Mouse (Mus musculus): ENCODE data around the gene Gcn1l1. TPM values are rescaled to one million over a fixed set of nuclear protein-coding genes. Genes with fewer than 3 reads are reported as not detected.
A peak's percentile ranks its signal among the peaks of the same experiment; 100 is the strongest.

Gene Gcn1l1
- polyA plus RNA-seq, 1 experiment from 2014 or later, result 29.3 TPM

DNA sequence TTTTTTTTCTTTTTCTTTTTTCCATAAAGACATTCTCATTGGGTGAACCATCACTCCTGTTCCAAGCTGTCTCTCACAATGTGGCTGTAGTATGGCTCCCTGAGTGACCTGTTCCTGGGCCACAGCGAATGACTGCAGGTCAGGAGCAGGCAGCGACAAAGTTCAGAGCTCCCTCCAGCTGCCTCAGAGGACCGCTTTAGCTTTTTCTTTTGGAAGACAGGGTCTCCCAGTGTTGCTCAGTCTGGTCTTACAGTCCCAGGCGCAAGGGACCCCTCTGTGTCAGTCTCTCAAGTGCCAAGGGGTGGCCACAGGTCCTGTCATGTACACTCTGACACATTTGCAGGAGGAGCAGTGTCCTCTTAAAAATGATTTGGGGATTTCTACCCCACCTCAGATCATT lies 42.5 kb upstream of the Gcn1l1 start:
- no peaks in the 10 kb centered on the region for H3K36me3 ChIP-seq (replicated peaks; ENCODE audit: control insufficient read depth, insufficient read depth, low read depth, low read length)
- DNase-seq (ENCODE audit: low spot score) (no peak), ATAC-seq (replicated peaks; ENCODE audit: insufficient number of reproducible peaks, low FRiP score, low TSS enrichment, low read depth) (no peak)
- H3K4me1 ChIP-seq (ENCODE audit: control insufficient read depth, insufficient read depth, low read length), result peaks cover 20% of the 10 kb centered on the region
- 47% methylated on average over 4 of the region's 4 CpGs for WGBS
- no peaks in the 10 kb centered on the region for H3K27me3 ChIP-seq (ENCODE audit: control insufficient read depth, insufficient read depth, low read length)
- peak overlapping the region; percentile 75 for H3K27ac ChIP-seq (replicated peaks; ENCODE audit: low read depth, low read length)
- no peak overlapping the region for H3K4me3 ChIP-seq (ENCODE audit: low read depth, low read length)
- H3K9me3 ChIP-seq (replicated peaks; ENCODE audit: control insufficient read depth, low read length), result no peaks in the 10 kb centered on the region
- H3K9ac ChIP-seq (replicated peaks; ENCODE audit: low read length), result no peak overlapping the region
- H3K4me2 ChIP-seq (ENCODE audit: low read depth, low read length), result no peak overlapping the region

- ATAC-seq (replicated peaks; ENCODE audit: insufficient number of reproducible peaks, low FRiP score, low TSS enrichment, low read depth), result no peak
- WGBS, result 68% methylated on average over 15 of the region's 15 CpGs
- no peak for DNase-seq (ENCODE audit: low spot score)
- Histone ChIP-seq H3K9me3 (replicated peaks; ENCODE audit: control insufficient read depth, low read length) (no peaks in the 10 kb centered on the region), H3K4me3 (ENCODE audit: low read depth, low read length) (no peak overlapping the region), H3K27me3 (ENCODE audit: control insufficient read depth, insufficient read depth, low read length) (no peaks in the 10 kb centered on the region), H3K9ac (replicated peaks; ENCODE audit: low read length) (no peak overlapping the region), H3K4me1 (ENCODE audit: control insufficient read depth, insufficient read depth, low read length) (peaks cover 20% of the 10 kb centered on the region), H3K36me3 (replicated peaks; ENCODE audit: control insufficient read depth, insufficient read depth, low read depth, low read length) (no peaks in the 10 kb centered on the region), H3K27ac (replicated peaks; ENCODE audit: low read depth, low read length) (peak overlapping the region; percentile 75), H3K4me2 (ENCODE audit: low read depth, low read length) (no peak overlapping the region)
These were observed 42.0 kb upstream of the Gcn1l1 start for GRCm38 (mm10) chr5:115522981-115523499.

DNA sequence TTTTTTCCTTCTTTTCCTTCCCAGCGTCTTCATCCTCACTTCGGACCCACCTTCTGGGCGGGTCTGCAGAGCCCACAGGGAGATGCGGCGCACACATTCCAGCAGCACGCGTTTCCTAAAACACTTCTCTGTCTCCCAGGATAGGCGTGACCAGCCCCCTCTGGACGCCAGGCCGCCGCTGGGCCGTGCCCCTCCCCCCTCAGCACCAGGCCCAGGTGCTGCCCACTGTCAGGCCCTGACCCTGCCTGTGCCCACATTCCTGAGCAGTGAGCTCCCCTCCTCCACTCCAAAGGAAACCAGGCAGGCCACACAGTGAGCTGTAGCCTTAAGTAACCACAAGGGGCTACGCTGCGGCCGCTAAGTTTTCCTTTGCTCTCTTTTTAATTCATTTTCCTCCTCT lies 41.1 kb upstream of the Gcn1l1 start:
- ATAC-seq (replicated peaks; ENCODE audit: insufficient number of reproducible peaks, low FRiP score, low TSS enrichment, low read depth), result peak; percentile 64
- peak; percentile 75 for DNase-seq (ENCODE audit: low spot score)

DNA sequence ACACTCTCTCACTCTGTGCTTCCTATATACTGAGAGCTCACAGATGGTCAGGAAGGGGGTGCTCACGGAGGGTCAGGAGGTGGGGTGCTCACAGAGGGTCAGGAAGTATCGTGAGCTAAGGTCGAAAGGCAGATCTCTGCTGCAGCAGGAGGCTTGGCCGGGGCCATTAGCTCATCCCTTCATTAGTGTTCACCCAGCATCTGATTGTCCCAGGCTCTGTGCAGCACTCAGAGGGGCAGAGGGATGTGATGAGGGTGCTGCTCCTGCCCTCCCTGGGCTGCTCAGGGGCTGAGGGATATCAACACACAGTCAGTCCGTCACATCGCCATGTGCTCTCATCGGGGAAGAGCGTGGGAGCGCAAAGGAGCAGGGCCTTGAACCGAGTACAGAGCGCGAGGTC lies 40.6 kb upstream of the Gcn1l1 start:
- WGBS, result 31% methylated on average over 12 of the region's 12 CpGs
- DNase-seq (ENCODE audit: low spot score), result no peak
- peaks cover 24% of the 10 kb centered on the region for H3K4me1 ChIP-seq (ENCODE audit: control insufficient read depth, insufficient read depth, low read length)
- no peak overlapping the region for H3K4me2 ChIP-seq (ENCODE audit: low read depth, low read length)
- peak overlapping the region; percentile 29 for H3K9ac ChIP-seq (replicated peaks; ENCODE audit: low read length)
- H3K36me3 ChIP-seq (replicated peaks; ENCODE audit: control insufficient read depth, insufficient read depth, low read depth, low read length), result no peaks in the 10 kb centered on the region
- ATAC-seq (replicated peaks; ENCODE audit: insufficient number of reproducible peaks, low FRiP score, low TSS enrichment, low read depth), result 0 out of 2 replicates have a peak, but pooled peaks have one; percentile 7
- H3K27me3 ChIP-seq (ENCODE audit: control insufficient read depth, insufficient read depth, low read length), result no peaks in the 10 kb centered on the region
- H3K4me3 ChIP-seq (ENCODE audit: low read depth, low read length), result no peak overlapping the region
- H3K9me3 ChIP-seq (replicated peaks; ENCODE audit: control insufficient read depth, low read length), result no peaks in the 10 kb centered on the region
- peak overlapping the region; percentile 39 for H3K27ac ChIP-seq (replicated peaks; ENCODE audit: low read depth, low read length)

More for the DNA sequence above, 41.1 kb upstream of the Gcn1l1 start:
- H3K36me3 ChIP-seq (replicated peaks; ENCODE audit: control insufficient read depth, insufficient read depth, low read depth, low read length), result no peaks in the 10 kb centered on the region
- H3K9me3 ChIP-seq (replicated peaks; ENCODE audit: control insufficient read depth, low read length), result no peaks in the 10 kb centered on the region
- H3K4me3 ChIP-seq (ENCODE audit: low read depth, low read length), result no peak overlapping the region
- no peaks in the 10 kb centered on the region for H3K27me3 ChIP-seq (ENCODE audit: control insufficient read depth, insufficient read depth, low read length)
- peak overlapping the region; percentile 29 for H3K9ac ChIP-seq (replicated peaks; ENCODE audit: low read length)
- peaks cover 20% of the 10 kb centered on the region for H3K4me1 ChIP-seq (ENCODE audit: control insufficient read depth, insufficient read depth, low read length)
- WGBS, result 4% methylated on average over 15 of the region's 15 CpGs
- H3K27ac ChIP-seq (replicated peaks; ENCODE audit: low read depth, low read length), result peak overlapping the region; percentile 39
- peak overlapping the region; percentile 27 for H3K4me2 ChIP-seq (ENCODE audit: low read depth, low read length)

GRCm38 (mm10) chr5:115525416-115525815 lies 39.6 kb upstream of the Gcn1l1 start:
- 89% methylated on average over 4 of the region's 4 CpGs for WGBS
- peaks cover 31% of the 10 kb centered on the region for H3K4me1 ChIP-seq (ENCODE audit: control insufficient read depth, insufficient read depth, low read length)
- H3K27me3 ChIP-seq (ENCODE audit: control insufficient read depth, insufficient read depth, low read length), result no peaks in the 10 kb centered on the region

GRCm38 (mm10) chr5:115525943-115526342 lies 39.1 kb upstream of the Gcn1l1 start:
- peaks cover 31% of the 10 kb centered on the region for H3K4me1 ChIP-seq (ENCODE audit: control insufficient read depth, insufficient read depth, low read length)
- H3K27me3 ChIP-seq (ENCODE audit: control insufficient read depth, insufficient read depth, low read length), result no peaks in the 10 kb centered on the region
- DNase-seq (ENCODE audit: low spot score) (no peak), ATAC-seq (replicated peaks; ENCODE audit: insufficient number of reproducible peaks, low FRiP score, low TSS enrichment, low read depth) (no peak)
- peak overlapping the region; percentile 32; the same call in 1 of the 2 replicates for H3K9ac ChIP-seq (replicated peaks; ENCODE audit: low read length)
- H3K4me3 ChIP-seq (ENCODE audit: low read depth, low read length), result no peak overlapping the region
- WGBS, result 84% methylated on average over 9 of the region's 9 CpGs
- H3K36me3 ChIP-seq (replicated peaks; ENCODE audit: control insufficient read depth, insufficient read depth, low read depth, low read length), result no peaks in the 10 kb centered on the region
- no peak overlapping the region for H3K4me2 ChIP-seq (ENCODE audit: low read depth, low read length)
- no peaks in the 10 kb centered on the region for H3K9me3 ChIP-seq (replicated peaks; ENCODE audit: control insufficient read depth, low read length)
- H3K27ac ChIP-seq (replicated peaks; ENCODE audit: low read depth, low read length), result peak overlapping the region; percentile 20; the same call in 1 of the 2 replicates

More at GRCm38 (mm10) chr5:115525416-115525815, 39.6 kb upstream of the Gcn1l1 start:
- H3K4me3 ChIP-seq (ENCODE audit: low read depth, low read length), result no peak overlapping the region
- ATAC-seq (replicated peaks; ENCODE audit: insufficient number of reproducible peaks, low FRiP score, low TSS enrichment, low read depth) (no peak), DNase-seq (ENCODE audit: low spot score) (no peak)
- no peak overlapping the region for H3K4me2 ChIP-seq (ENCODE audit: low read depth, low read length)
- peak overlapping the region; percentile 20; the same call in 1 of the 2 replicates for H3K27ac ChIP-seq (replicated peaks; ENCODE audit: low read depth, low read length)
- H3K36me3 ChIP-seq (replicated peaks; ENCODE audit: control insufficient read depth, insufficient read depth, low read depth, low read length), result no peaks in the 10 kb centered on the region
- no peaks in the 10 kb centered on the region for H3K9me3 ChIP-seq (replicated peaks; ENCODE audit: control insufficient read depth, low read length)
- H3K9ac ChIP-seq (replicated peaks; ENCODE audit: low read length), result no peak overlapping the region

- H3K9ac ChIP-seq (replicated peaks; ENCODE audit: low read length), result no peak overlapping the region
- H3K27ac ChIP-seq (replicated peaks; ENCODE audit: low read depth, low read length), result no peak overlapping the region
- H3K4me2 ChIP-seq (ENCODE audit: low read depth, low read length), result no peak overlapping the region
- H3K27me3 ChIP-seq (ENCODE audit: control insufficient read depth, insufficient read depth, low read length), result no peaks in the 10 kb centered on the region
- peaks cover 37% of the 10 kb centered on the region for H3K4me1 ChIP-seq (ENCODE audit: control insufficient read depth, insufficient read depth, low read length)
- no peaks in the 10 kb centered on the region for H3K9me3 ChIP-seq (replicated peaks; ENCODE audit: control insufficient read depth, low read length)
- no peak overlapping the region for H3K4me3 ChIP-seq (ENCODE audit: low read depth, low read length)
- ATAC-seq (replicated peaks; ENCODE audit: insufficient number of reproducible peaks, low FRiP score, low TSS enrichment, low read depth) (no peak), DNase-seq (ENCODE audit: low spot score) (no peak)
- H3K36me3 ChIP-seq (replicated peaks; ENCODE audit: control insufficient read depth, insufficient read depth, low read depth, low read length), result no peaks in the 10 kb centered on the region
- WGBS, result 86% methylated on average over 17 of the region's 17 CpGs
These were observed 38.4 kb upstream of the Gcn1l1 start for GRCm38 (mm10) chr5:115526456-115527202.

- Histone ChIP-seq H3K4me3 (ENCODE audit: low read depth, low read length) (no peak overlapping the region), H3K4me2 (ENCODE audit: low read depth, low read length) (no peak overlapping the region), H3K36me3 (replicated peaks; ENCODE audit: control insufficient read depth, insufficient read depth, low read depth, low read length) (no peaks in the 10 kb centered on the region), H3K9ac (replicated peaks; ENCODE audit: low read length) (no peak overlapping the region), H3K27me3 (ENCODE audit: control insufficient read depth, insufficient read depth, low read length) (no peaks in the 10 kb centered on the region), H3K27ac (replicated peaks; ENCODE audit: low read depth, low read length) (no peak overlapping the region), H3K4me1 (ENCODE audit: control insufficient read depth, insufficient read depth, low read length) (peaks cover 41% of the 10 kb centered on the region), H3K9me3 (replicated peaks; ENCODE audit: control insufficient read depth, low read length) (no peaks in the 10 kb centered on the region)
- DNase-seq (ENCODE audit: low spot score) (no peak), ATAC-seq (replicated peaks; ENCODE audit: insufficient number of reproducible peaks, low FRiP score, low TSS enrichment, low read depth) (no peak)
- 85% methylated on average over 5 of the region's 5 CpGs for WGBS
These were observed 36.9 kb upstream of the Gcn1l1 start for GRCm38 (mm10) chr5:115528128-115528527.

All from embryonic facial prominence, embryonic 11.5 days (tissue).